Mouse (Mus musculus): ENCODE measurements around the gene Cdh5. TPM values are rescaled to one million over a fixed set of nuclear protein-coding genes. Genes with fewer than 3 reads are reported as not detected.

Gene Cdh5
- polyA plus RNA-seq, 1 experiment from 2014 or later: 30.2 TPM

GRCm38 (mm10) chr8:104137636-104138035 is 36.2 kb downstream of the Cdh5 start:
- H3K9ac ChIP-seq (replicated peaks; ENCODE audit: low read depth, low read length): no peak overlapping the region
- H3K9me3 ChIP-seq (ENCODE audit: control insufficient read depth, low read depth, low read length): no peaks in the 10 kb centered on the region
- no peak overlapping the region for H3K4me3 ChIP-seq (ENCODE audit: low read depth, low read length)
- H3K36me3 ChIP-seq (ENCODE audit: control insufficient read depth, insufficient read depth, low read length): no peaks in the 10 kb centered on the region
- no peaks in the 10 kb centered on the region for H3K27me3 ChIP-seq (ENCODE audit: control insufficient read depth, insufficient read depth, low read length)
- 82% methylated on average over 5 of the region's 5 CpGs for WGBS
- H3K27ac ChIP-seq (ENCODE audit: low read length): no peak overlapping the region
- H3K4me2 ChIP-seq (replicated peaks; ENCODE audit: low read depth, low read length): no peak overlapping the region
- H3K4me1 ChIP-seq (ENCODE audit: control insufficient read depth, insufficient read depth, low read length): no peaks in the 10 kb centered on the region
- no peak for ATAC-seq (ENCODE audit: insufficient number of reproducible peaks, insufficient read depth, low FRiP score, low read depth)

GRCm38 (mm10) chr8:104140611-104141010 is 39.2 kb downstream of the Cdh5 start:
- Histone ChIP-seq H3K27me3 (ENCODE audit: control insufficient read depth, insufficient read depth, low read length) (no peaks in the 10 kb centered on the region), H3K4me1 (ENCODE audit: control insufficient read depth, insufficient read depth, low read length) (no peaks in the 10 kb centered on the region), H3K4me2 (replicated peaks; ENCODE audit: low read depth, low read length) (no peak overlapping the region), H3K9ac (replicated peaks; ENCODE audit: low read depth, low read length) (no peak overlapping the region), H3K9me3 (ENCODE audit: control insufficient read depth, low read depth, low read length) (no peaks in the 10 kb centered on the region), H3K4me3 (ENCODE audit: low read depth, low read length) (no peak overlapping the region), H3K36me3 (ENCODE audit: control insufficient read depth, insufficient read depth, low read length) (no peaks in the 10 kb centered on the region), H3K27ac (ENCODE audit: low read length) (no peak overlapping the region)
- 87% methylated on average over 13 of the region's 13 CpGs for WGBS
- ATAC-seq (ENCODE audit: insufficient number of reproducible peaks, insufficient read depth, low FRiP score, low read depth): no peak

DNA sequence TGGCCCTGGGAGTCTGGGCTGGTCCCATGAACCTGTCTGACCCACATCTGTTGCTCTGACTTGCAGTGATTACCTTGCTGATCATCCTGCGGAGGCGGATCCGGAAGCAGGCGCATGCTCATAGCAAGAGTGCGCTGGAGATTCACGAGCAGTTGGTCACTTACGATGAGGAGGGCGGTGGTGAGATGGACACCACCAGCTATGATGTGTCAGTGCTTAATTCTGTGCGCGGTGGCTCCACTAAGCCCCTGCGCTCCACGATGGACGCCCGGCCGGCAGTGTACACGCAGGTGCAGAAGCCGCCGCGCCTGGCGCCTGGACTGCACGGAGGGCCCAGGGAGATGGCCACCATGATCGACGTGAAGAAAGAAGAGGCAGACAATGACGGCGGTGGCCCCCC is 41.0 kb downstream of the Cdh5 start:
- no peaks in the 10 kb centered on the region for H3K9me3 ChIP-seq (ENCODE audit: control insufficient read depth, low read depth, low read length)
- 84% methylated on average over 25 of the region's 25 CpGs for WGBS

GRCm38 (mm10) chr8:104143379-104143778 is 42.0 kb downstream of the Cdh5 start:
- H3K9me3 ChIP-seq (ENCODE audit: control insufficient read depth, low read depth, low read length): no peaks in the 10 kb centered on the region
- H3K4me2 ChIP-seq (replicated peaks; ENCODE audit: low read depth, low read length): no peak overlapping the region
- no peak overlapping the region for H3K27ac ChIP-seq (ENCODE audit: low read length)
- no peaks in the 10 kb centered on the region for H3K36me3 ChIP-seq (ENCODE audit: control insufficient read depth, insufficient read depth, low read length)
- no peak overlapping the region for H3K4me3 ChIP-seq (ENCODE audit: low read depth, low read length)
- ATAC-seq (ENCODE audit: insufficient number of reproducible peaks, insufficient read depth, low FRiP score, low read depth): no peak
- no peak overlapping the region for H3K9ac ChIP-seq (replicated peaks; ENCODE audit: low read depth, low read length)
- H3K27me3 ChIP-seq (ENCODE audit: control insufficient read depth, insufficient read depth, low read length): no peaks in the 10 kb centered on the region
- H3K4me1 ChIP-seq (ENCODE audit: control insufficient read depth, insufficient read depth, low read length): no peaks in the 10 kb centered on the region
- 73% methylated on average over 4 of the region's 4 CpGs for WGBS

More for the DNA sequence above, 41.0 kb downstream of the Cdh5 start:
- Histone ChIP-seq H3K36me3 (ENCODE audit: control insufficient read depth, insufficient read depth, low read length) (no peaks in the 10 kb centered on the region), H3K4me1 (ENCODE audit: control insufficient read depth, insufficient read depth, low read length) (no peaks in the 10 kb centered on the region), H3K27ac (ENCODE audit: low read length) (no peak overlapping the region), H3K27me3 (ENCODE audit: control insufficient read depth, insufficient read depth, low read length) (no peaks in the 10 kb centered on the region), H3K4me2 (replicated peaks; ENCODE audit: low read depth, low read length) (no peak overlapping the region), H3K4me3 (ENCODE audit: low read depth, low read length) (no peak overlapping the region), H3K9ac (replicated peaks; ENCODE audit: low read depth, low read length) (no peak overlapping the region)
- ATAC-seq (ENCODE audit: insufficient number of reproducible peaks, insufficient read depth, low FRiP score, low read depth): no peak

- 72% methylated on average over 13 of the region's 13 CpGs for WGBS
- no peak for ATAC-seq (ENCODE audit: insufficient number of reproducible peaks, insufficient read depth, low FRiP score, low read depth)
- Histone ChIP-seq H3K27me3 (ENCODE audit: control insufficient read depth, insufficient read depth, low read length) (no peaks in the 10 kb centered on the region), H3K27ac (ENCODE audit: low read length) (no peak overlapping the region), H3K4me1 (ENCODE audit: control insufficient read depth, insufficient read depth, low read length) (no peaks in the 10 kb centered on the region), H3K9me3 (ENCODE audit: control insufficient read depth, low read depth, low read length) (no peaks in the 10 kb centered on the region), H3K9ac (replicated peaks; ENCODE audit: low read depth, low read length) (no peak overlapping the region), H3K4me3 (ENCODE audit: low read depth, low read length) (no peak overlapping the region), H3K36me3 (ENCODE audit: control insufficient read depth, insufficient read depth, low read length) (no peaks in the 10 kb centered on the region), H3K4me2 (replicated peaks; ENCODE audit: low read depth, low read length) (no peak overlapping the region)
Measured at GRCm38 (mm10) chr8:104144434-104145216, 43.2 kb downstream of the Cdh5 start.

GRCm38 (mm10) chr8:104145981-104146689 is 44.7 kb downstream of the Cdh5 start:
- Histone ChIP-seq H3K4me2 (replicated peaks; ENCODE audit: low read depth, low read length) (no peak overlapping the region), H3K27me3 (ENCODE audit: control insufficient read depth, insufficient read depth, low read length) (no peaks in the 10 kb centered on the region), H3K36me3 (ENCODE audit: control insufficient read depth, insufficient read depth, low read length) (no peaks in the 10 kb centered on the region), H3K9ac (replicated peaks; ENCODE audit: low read depth, low read length) (no peak overlapping the region), H3K27ac (ENCODE audit: low read length) (no peak overlapping the region), H3K9me3 (ENCODE audit: control insufficient read depth, low read depth, low read length) (no peaks in the 10 kb centered on the region), H3K4me3 (ENCODE audit: low read depth, low read length) (no peak overlapping the region), H3K4me1 (ENCODE audit: control insufficient read depth, insufficient read depth, low read length) (no peaks in the 10 kb centered on the region)
- 34% methylated on average over 15 of the region's 15 CpGs for WGBS
- peak; percentile 72; the same call in 1 of the 2 replicates for ATAC-seq (ENCODE audit: insufficient number of reproducible peaks, insufficient read depth, low FRiP score, low read depth)

DNA sequence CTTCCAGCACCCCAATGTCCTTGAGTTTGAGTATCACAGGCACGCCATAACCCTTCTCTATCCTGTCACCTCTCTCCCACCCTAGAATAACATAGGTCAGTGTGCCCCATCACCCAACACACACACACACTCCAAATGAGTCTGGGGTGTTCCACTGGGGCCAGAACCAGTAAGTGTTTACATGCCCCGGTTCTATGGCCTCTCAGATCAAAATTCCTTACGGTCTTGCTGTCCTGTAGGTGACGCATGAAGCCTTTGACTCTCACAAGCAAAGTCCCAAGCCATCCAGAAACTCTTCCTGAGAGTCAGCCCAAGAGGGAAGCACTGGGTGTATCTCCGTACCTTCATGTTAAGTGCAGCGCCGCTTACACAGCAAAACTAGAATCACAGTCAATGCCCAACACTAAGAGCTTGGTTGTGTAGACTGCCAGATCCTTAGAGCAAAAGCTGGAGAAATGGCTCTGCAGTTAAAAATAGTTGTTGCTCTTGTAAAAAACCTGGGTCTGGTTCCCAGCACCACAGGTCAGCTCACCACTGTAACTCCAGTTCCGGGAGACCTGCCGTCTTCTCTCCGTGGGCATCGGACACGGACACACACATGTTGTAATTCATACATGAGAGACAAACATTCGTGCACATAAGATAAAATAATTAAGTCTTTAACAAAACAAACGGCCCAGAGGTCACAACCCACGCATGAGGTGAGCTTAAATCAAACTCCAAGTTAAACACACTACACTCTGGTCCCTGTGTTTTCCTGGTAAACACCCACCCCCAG is 45.5 kb downstream of the Cdh5 start:
- no peak overlapping the region for H3K4me2 ChIP-seq (replicated peaks; ENCODE audit: low read depth, low read length)
- ATAC-seq (ENCODE audit: insufficient number of reproducible peaks, insufficient read depth, low FRiP score, low read depth): no peak
- H3K9ac ChIP-seq (replicated peaks; ENCODE audit: low read depth, low read length): no peak overlapping the region
- no peaks in the 10 kb centered on the region for H3K4me1 ChIP-seq (ENCODE audit: control insufficient read depth, insufficient read depth, low read length)
- no peaks in the 10 kb centered on the region for H3K36me3 ChIP-seq (ENCODE audit: control insufficient read depth, insufficient read depth, low read length)
- H3K27me3 ChIP-seq (ENCODE audit: control insufficient read depth, insufficient read depth, low read length): no peaks in the 10 kb centered on the region
- no peak overlapping the region for H3K4me3 ChIP-seq (ENCODE audit: low read depth, low read length)
- H3K9me3 ChIP-seq (ENCODE audit: control insufficient read depth, low read depth, low read length): no peaks in the 10 kb centered on the region
- no peak overlapping the region for H3K27ac ChIP-seq (ENCODE audit: low read length)
- WGBS: 83% methylated on average over 15 of the region's 15 CpGs

DNA sequence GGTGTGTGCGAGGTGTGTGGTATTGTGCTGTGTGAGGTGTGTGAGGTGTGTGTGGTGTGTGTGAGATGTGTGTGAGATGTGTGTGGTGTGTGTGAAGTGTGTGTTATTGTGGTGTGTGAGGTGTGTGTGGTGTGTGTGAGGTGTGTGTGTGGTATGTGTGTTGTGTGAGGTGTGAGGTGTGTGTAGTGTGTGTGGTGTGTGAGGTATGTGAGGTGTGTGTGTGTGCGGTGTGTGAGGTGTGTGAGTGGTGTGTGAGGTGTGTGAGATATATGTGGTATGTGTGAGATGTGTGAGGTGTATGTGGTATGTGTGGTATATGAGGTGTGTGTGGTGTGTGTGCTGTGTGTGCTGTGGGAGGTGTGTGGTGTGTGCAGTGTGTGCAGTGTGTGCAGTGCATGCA is 46.5 kb downstream of the Cdh5 start:
- Histone ChIP-seq H3K4me3 (ENCODE audit: low read depth, low read length) (no peak overlapping the region), H3K27ac (ENCODE audit: low read length) (no peak overlapping the region), H3K27me3 (ENCODE audit: control insufficient read depth, insufficient read depth, low read length) (no peaks in the 10 kb centered on the region), H3K9me3 (ENCODE audit: control insufficient read depth, low read depth, low read length) (no peaks in the 10 kb centered on the region), H3K36me3 (ENCODE audit: control insufficient read depth, insufficient read depth, low read length) (no peaks in the 10 kb centered on the region), H3K4me2 (replicated peaks; ENCODE audit: low read depth, low read length) (no peak overlapping the region), H3K9ac (replicated peaks; ENCODE audit: low read depth, low read length) (no peak overlapping the region), H3K4me1 (ENCODE audit: control insufficient read depth, insufficient read depth, low read length) (no peaks in the 10 kb centered on the region)
- no peak for ATAC-seq (ENCODE audit: insufficient number of reproducible peaks, insufficient read depth, low FRiP score, low read depth)
- WGBS: 90% methylated on average over 2 of the region's 2 CpGs
